Mouse (Mus musculus) thymus, postnatal 4 days (tissue): ENCODE data around the gene Dab1.

Experiments used
- DNase-seq: peaks from one replicate; pipeline ENCODE4 v3.0.0; 2021

The Dab1 gene

DNA sequence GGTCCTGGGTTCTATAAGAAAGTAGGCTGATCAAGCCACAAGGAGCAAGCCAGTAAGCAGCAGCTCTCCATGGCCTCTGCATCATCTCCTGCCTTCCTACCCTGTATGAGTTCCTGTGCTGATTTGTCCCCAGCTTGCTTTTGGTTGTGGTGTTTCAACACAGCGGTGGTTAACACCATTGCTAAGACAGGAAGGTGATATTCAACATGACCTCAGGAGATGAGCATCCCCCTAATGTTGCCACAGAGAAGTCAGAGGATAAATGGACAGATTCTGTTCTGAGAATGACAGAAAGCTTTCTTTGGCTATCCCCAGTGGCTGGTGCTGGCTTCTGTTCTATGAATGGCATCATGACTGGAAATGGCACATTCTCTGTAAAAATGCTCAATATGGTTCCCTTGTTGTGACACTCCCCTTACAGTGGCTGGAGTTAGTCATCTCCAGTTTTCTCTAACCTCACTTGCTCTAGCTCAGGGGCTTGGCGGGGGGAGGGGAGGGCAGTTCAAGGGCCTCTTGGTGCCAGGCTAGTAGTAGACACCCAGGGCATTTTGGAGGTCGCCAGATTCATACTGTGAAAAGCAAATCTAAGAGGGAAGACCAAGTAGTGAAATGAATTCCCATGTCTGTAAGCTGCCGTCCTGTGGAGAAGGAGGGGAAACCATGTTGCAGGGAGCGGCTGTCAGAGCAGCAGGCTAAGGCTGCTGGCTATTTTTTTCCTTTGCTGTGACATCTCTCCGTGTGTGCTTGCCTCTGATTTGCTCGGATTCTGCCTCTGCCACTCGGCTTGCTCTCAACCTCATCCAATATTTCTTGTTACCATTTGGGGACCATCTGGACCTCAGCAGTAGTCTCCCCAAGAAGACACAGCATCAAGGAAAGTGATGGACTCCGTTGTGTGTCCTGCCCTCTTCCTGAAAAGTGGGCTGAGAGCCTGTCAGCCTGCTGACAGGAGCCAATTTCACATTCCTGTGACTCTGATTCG lies 1086.8 kb downstream of the Dab1 start:
- DNase-seq = no peak

DNA sequence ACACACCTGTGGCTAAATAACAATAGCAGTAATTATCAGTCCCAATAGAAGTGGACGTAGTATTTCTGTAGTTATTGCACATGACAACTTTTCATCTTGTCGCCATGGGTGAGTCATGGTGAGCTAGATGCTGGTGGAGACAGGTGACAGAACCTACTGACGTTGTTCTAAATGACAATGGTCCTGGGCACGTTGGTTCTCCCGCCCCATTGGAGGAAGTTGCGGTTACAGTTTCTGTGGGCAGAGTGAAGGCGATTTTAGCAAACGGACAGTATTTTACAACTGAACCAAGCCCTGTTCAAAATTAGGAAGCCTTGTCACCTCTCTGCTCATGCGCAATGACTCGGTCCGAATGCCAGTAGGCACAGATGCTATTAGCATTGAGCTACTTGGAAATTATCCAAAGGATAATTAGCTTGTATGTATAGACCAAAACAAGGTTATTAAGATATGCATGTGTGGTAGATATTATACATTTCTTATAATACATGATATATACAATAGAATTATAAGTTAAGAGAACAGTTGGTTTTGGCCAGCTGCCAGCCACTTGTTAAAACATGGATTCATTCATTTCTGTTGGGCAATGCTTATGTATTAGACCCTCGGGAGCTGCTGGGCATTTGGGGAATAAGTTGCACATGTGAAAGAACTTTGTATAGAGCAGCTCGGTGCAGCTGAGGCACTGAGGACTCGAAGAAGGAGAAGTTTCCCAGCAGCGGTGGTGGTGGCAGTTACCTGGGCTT lies 1093.4 kb downstream of the Dab1 start:
- DNase-seq = no peak

DNA sequence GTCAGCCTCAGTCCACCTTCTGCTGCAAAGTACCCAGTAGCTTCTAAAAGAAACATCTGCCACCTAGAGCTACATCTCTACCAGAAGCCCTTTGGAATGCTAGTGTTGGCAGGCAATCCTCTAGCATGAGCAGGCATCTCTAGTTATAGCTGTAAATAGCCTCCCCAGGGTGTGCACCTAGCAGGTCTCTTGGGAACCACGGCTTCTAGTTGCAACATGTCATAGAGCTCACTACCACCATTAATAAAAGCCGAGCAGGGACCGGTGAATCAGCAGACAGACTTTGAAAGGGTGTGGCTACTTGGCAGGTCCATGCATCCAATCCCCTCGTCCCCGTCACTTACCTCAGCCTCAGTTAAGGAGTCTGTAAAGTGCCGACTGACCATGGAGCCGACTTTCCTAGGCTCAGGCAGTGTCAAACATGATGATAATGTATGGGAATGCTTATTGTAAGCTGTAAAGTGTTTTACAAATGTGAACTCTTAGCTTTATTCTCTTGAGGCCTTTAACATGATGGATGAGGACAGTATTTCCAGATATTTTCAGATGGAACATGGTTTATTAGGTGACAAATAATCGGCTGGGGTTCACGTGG lies 1095.9 kb downstream of the Dab1 start:
- DNase-seq = no peak

- DNase-seq = no peak
Measured at GRCm38 (mm10) chr4:104715857-104716256, 1096.7 kb downstream of the Dab1 start.

GRCm38 (mm10) chr4:104716506-104716905 lies 1097.3 kb downstream of the Dab1 start:
- DNase-seq = no peak

GRCm38 (mm10) chr4:104718973-104719795 lies 1100.0 kb downstream of the Dab1 start:
- DNase-seq = no peak

DNA sequence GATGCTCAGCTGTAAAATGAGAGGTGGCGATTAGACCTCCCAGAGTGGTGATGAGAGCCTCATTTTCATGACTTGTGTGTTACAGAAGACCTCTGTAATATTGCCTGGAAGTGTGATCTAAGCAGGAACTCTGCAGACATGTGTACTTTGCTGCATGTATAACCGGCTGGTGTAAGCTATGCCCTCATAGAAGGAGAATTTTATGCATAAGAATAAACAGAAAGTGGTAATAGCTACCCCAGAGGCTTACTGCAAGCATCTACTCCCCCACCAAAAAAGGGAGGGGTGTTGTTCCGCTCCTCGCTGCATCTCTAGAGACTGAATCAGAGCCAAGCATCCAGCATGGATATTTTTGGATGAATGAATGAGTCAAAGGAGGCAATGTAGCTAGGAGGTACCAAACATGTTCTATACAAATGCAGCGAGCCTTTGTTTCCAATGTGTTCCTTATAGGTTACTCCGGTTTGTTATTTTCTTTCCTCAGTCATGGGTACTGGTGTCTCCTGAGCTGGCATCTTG lies 1104.4 kb downstream of the Dab1 start:
- DNase-seq = no peak

DNA sequence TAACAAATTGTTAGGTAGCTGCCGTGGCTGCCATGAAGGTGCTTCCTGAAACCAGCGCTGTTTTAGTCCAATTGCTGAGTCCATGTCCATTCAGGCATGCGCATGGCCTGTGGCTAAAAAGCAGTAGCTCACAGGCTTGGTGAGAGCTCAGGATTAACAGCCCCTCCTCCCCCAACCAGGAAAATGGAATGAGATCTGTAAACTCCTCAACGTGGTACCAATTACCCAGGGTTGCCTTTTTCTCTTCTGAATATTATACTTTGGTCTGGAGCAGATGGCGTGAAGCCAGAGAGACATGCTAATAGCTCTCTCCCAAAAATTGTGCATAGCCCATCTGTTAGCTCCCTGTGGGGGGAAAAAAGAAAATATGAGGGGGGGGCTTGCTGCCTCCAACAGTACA lies 1105.1 kb downstream of the Dab1 start:
- no peak for DNase-seq

GRCm38 (mm10) chr4:104725673-104726072 lies 1106.5 kb downstream of the Dab1 start:
- DNase-seq = no peak

DNA sequence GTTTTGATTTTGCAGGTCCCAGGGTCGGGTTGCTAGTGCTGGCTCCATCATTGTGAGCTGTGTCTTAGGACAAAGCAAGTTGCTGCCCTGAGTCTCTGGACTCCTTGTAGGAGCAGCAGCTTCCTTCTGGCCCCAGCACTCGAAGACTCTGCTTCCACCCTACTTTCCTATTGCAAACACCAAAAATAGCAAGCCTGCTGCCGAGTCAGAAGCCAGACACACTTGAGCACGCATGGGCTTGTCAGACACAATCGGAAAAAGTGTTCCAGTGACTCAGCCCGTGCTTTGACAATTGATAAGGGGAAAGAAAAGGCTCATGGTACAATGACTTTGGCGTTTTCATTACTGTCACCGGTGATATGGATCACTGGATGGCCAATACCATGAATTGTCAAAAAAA lies 1110.0 kb downstream of the Dab1 start:
- no peak for DNase-seq

GRCm38 (mm10) chr4:104746500-104746899 lies 1127.3 kb downstream of the Dab1 start:
- DNase-seq = no peak

GRCm38 (mm10) chr4:104754090-104754489 lies 1134.9 kb downstream of the Dab1 start:
- no peak for DNase-seq

GRCm38 (mm10) chr4:104760878-104761624 lies 1141.9 kb downstream of the Dab1 start:
- no peak for DNase-seq

DNA sequence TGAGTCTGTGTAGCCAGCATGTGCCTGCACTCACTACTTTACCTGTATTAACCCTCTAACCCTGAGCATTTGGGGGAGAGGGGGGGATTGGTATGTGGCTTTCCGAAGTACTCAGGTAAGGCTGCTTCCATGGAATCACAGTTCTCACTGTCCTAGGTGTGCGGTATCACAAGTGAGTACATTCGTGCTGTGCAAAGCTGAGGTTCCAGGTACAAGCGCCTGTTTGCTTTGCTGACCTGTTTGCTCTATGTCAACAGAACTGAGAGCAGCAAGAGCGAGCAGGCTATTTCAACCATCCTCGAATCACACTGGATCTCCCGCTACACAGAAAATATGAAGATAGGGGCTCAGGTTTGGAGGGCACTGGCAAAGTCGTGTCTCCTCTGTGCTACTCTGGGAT lies 1146.9 kb downstream of the Dab1 start, which contains the start of gene C8b:
Gene C8b (plus strand): TSS at position 253 of the 400 bp plus-strand sequence.
- DNase-seq = no peak

DNA sequence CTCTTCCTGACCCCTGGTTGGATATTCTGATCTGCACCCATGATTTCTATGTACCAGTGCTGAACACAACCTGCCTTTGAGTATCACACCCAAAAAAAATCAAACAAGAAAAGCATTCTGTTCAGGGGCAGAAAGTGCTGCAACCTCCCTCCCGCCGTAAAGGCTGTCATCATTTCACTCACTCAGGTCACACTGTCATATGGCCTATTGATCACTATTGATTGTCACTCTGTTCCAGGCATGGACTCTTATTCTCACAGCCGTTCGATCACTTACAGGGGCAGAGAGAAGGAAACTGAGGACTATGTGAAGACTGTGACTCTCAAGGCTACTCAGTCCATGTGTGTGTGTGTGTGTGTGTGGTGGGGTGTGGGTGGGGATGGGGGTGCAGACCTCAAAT lies 1149.0 kb downstream of the Dab1 start:
- no peak for DNase-seq

GRCm38 (mm10) chr4:104769602-104770001 lies 1150.4 kb downstream of the Dab1 start:
- DNase-seq = no peak

- no peak for DNase-seq
Measured at GRCm38 (mm10) chr4:104770331-104770730, 1151.2 kb downstream of the Dab1 start.

DNA sequence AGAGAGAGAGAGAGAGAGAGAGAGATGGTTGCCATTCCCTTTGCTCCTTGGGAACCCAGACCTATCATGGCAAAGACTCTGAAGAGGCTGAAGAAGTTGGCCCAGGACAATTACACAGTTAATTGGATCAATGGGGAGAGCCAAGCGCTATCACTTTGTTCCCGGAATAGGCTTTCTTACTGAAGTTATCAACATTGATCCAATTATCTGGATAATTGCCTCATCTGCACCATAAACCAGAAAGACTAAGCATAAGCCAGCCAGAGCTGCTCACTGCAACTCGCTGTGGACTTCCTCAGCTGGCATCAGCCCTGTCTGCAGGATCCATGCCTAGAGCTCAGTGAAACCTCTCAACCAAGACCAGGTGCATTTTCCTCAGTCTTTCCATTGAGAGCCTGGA lies 1156.4 kb downstream of the Dab1 start:
- no peak for DNase-seq

- no peak for DNase-seq
Measured at GRCm38 (mm10) chr4:104779460-104779859, 1160.3 kb downstream of the Dab1 start.

GRCm38 (mm10) chr4:104781441-104781840 lies 1162.3 kb downstream of the Dab1 start:
- DNase-seq = no peak

DNA sequence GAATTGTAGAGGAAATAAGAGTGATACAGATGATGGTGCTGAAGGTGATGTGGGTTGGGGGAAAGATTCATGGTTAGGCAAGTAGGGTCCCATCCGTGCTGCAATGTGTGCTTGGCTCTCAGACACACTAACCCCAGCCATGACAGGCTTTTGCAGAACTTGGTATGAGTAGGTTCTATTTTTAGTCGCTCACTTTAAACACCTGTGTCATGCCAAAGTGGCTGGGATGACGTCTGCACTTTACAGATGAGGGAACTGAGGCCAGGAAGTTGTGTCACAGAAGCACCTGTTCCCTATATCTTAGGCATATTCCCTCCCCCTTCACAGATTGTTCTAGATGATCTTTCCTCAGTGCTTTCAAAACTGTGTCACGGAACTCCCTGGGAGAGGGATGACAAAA lies 1163.2 kb downstream of the Dab1 start:
- no peak for DNase-seq

DNA sequence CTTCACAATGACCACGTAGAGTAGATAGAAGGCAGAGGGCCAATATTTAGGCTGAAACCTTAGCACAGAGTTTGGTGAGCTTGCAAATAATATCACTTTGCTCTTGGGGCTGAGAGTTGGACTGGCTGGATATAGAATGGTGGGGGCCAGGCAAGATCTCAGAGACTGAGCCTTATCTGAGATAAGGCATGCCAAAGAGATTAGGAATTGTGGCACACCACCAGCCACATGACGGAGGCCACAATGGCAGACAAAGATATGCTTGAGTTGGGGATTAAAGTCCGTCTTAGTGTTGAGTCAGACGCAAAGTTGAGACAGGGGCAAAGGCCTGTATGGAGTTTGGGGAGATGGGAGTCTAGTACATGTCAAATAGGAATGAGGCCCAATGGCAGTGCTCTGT lies 1173.0 kb downstream of the Dab1 start:
- DNase-seq = no peak
